In the genomic region with DNA sequence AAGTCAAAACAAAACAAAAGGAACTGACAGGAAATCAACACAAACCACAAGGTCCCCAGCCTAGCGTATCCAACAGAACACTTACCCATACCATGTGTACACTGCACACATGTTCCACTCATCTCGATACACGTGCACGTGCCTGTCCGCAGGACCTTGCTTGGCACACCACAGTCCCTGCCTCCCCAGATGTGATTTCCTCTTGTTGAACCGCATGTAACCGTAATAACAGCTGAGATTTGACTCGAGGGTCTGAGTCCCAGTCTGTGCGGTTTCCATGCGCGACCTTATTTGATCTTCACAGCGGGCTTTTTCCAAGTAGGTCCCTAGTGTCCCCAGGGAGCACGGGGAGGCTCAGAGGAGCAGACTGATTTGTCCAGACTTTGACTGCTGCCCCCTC, we compare ENCODE assay signal across 23 mouse cellular contexts. TPM values are rescaled to one million over a fixed set of nuclear protein-coding genes. Genes with fewer than 3 reads are reported as not detected.
DNase-seq lines count a peak whose midpoint lies in the region; ATAC-seq and TF ChIP-seq lines count a peak whose summit lies in the region.
"Had no signal": no experiment of that assay in that cellular context is flagged by ENCODE, and none has a peak within 500 bp of the region (broad histone marks: within the 10 kb centered on the region; RNA-seq: fewer than 3 reads in every experiment).

No protein-coding gene starts in this region.

- H3K4me1 ChIP-seq in heart, embryonic 11.5 days (ENCODE audit: control insufficient read depth, insufficient read depth, low read length), result peaks cover 29% of the 10 kb centered on the region
- H3K4me1 ChIP-seq in bone marrow, adult 2 months (ENCODE audit: control insufficient read depth, insufficient read depth, low read length), result no peaks in the 10 kb centered on the region
- peaks cover 39% of the 10 kb centered on the region for H3K4me1 ChIP-seq in megakaryocyte, embryonic 14.5 days

- TF ChIP-seq POLR2A in bone marrow, adult 2 months (IDR thresholded peaks at IDR 0.05; ENCODE audit: borderline replicate concordance, control insufficient read depth, low read depth, low read length), result no peak

- H3K9me3 ChIP-seq in heart, embryonic 11.5 days (replicated peaks; ENCODE audit: control insufficient read depth, low read length), result no peaks in the 10 kb centered on the region
- H3K9me3 ChIP-seq in megakaryocyte, embryonic 14.5 days, result no peaks in the 10 kb centered on the region
- H3K9me3 ChIP-seq: embryonic facial prominence, embryonic 10.5 days; hindbrain, embryonic 15.5 days; limb, embryonic 13.5 days; midbrain, embryonic 10.5 days; neural tube, embryonic 12.5 days had no signal

- no peaks in the 10 kb centered on the region for H3K36me3 ChIP-seq in heart, embryonic 11.5 days (ENCODE audit: control insufficient read depth, insufficient read depth, low read length)
- no peaks in the 10 kb centered on the region for H3K36me3 ChIP-seq in megakaryocyte, embryonic 14.5 days (replicated peaks; ENCODE audit: low read length)
- H3K36me3 ChIP-seq: embryonic facial prominence, embryonic 10.5 days; hindbrain, embryonic 15.5 days; limb, embryonic 13.5 days; midbrain, embryonic 10.5 days; neural tube, embryonic 12.5 days had no signal

- no peak for ATAC-seq in heart, embryonic 11.5 days (replicated peaks; ENCODE audit: insufficient number of reproducible peaks, low FRiP score, low TSS enrichment)
- ATAC-seq: intestine, postnatal 0 days; lung, postnatal 0 days had no signal

- peaks cover 34% of the 10 kb centered on the region for H3K27me3 ChIP-seq in heart, embryonic 11.5 days (ENCODE audit: control insufficient read depth, insufficient read depth, low read length)
- H3K27me3 ChIP-seq in megakaryocyte, embryonic 14.5 days (replicated peaks), result peaks cover 88% of the 10 kb centered on the region

- no peak for TF ChIP-seq CTCF in bone marrow, adult 2 months (IDR thresholded peaks at IDR 0.05; ENCODE audit: control insufficient read depth, insufficient read depth, low read length)

- H3K4me2 ChIP-seq in heart, embryonic 11.5 days, result no peak overlapping the region
- H3K4me2 ChIP-seq: hindbrain, embryonic 15.5 days; limb, embryonic 13.5 days; neural tube, embryonic 12.5 days had no signal

- WGBS in heart, embryonic 11.5 days (ENCODE audit: insufficient replicate concordance), result 62% methylated on average over 13 of the region's 13 CpGs
- WGBS in bone marrow, adult 2 months, result 5% methylated on average over 13 of the region's 13 CpGs

- no peak overlapping the region for H3K4me3 ChIP-seq in heart, embryonic 11.5 days (ENCODE audit: low read depth, low read length)
- no peak overlapping the region for H3K4me3 ChIP-seq in bone marrow, adult 2 months (replicated peaks; ENCODE audit: control insufficient read depth, low read depth, low read length)
- H3K4me3 ChIP-seq in megakaryocyte, embryonic 14.5 days (replicated peaks), result peak overlapping the region; percentile 38
- H3K4me3 ChIP-seq: embryonic facial prominence, embryonic 10.5 days; hindbrain, embryonic 15.5 days; limb, embryonic 13.5 days; midbrain, embryonic 10.5 days; neural tube, embryonic 12.5 days had no signal

- H3K9ac ChIP-seq in heart, embryonic 11.5 days (ENCODE audit: low read depth, low read length), result no peak overlapping the region
- H3K9ac ChIP-seq: hindbrain, embryonic 15.5 days; limb, embryonic 13.5 days; liver, embryonic 14.5 days; neural tube, embryonic 12.5 days had no signal

- H3K27ac ChIP-seq in heart, embryonic 11.5 days (ENCODE audit: low read depth, low read length), result no peak overlapping the region
- peak overlapping the region; percentile 30 for H3K27ac ChIP-seq in bone marrow, adult 2 months (ENCODE audit: control insufficient read depth, insufficient read depth, low read depth, low read length, poor library complexity)
- H3K27ac ChIP-seq: embryonic facial prominence, embryonic 10.5 days; hindbrain, embryonic 15.5 days; kidney, postnatal 0 days; limb, embryonic 13.5 days; liver, embryonic 14.5 days; midbrain, embryonic 10.5 days; neural tube, embryonic 12.5 days had no signal

- DNase-seq in heart, adult 11 months, result peak; percentile 96
- DNase-seq in 416B (ENCODE audit: low read depth), result peak; percentile 76
- DNase-seq in right cerebral cortex, postnatal 36 days (ENCODE audit: low spot score in 2 of 2), result no peak
- no peak for DNase-seq in lung, postnatal 4 days
- no peak for DNase-seq in yolk sac, embryonic 10.5 days (ENCODE audit: low spot score)
- DNase-seq: adrenal gland, postnatal 36 days; cerebellum, adult 18-20 months; cerebellum, postnatal 36 days; heart, postnatal 36 days; right cerebral cortex, adult 18-20 months; spleen, adult 18-20 months had no signal

RNA-seq across cellular contexts. Expression of a gene that starts 1.7 kb away (rescaled TPM):
- 3.1 and 3.6 TPM in 2 replicates for polyA plus RNA-seq in heart, embryonic 11.5 days (2014; fragmentation: Nextera tagmentation; extraction: Ambion mirVana)
- polyA plus RNA-seq in bone marrow, adult 2 months (2011; ENCODE audit: insufficient read depth, insufficient read length, low replicate concordance, missing spikeins), result 5.7 and 14.2 TPM in 2 replicates
- polyA plus RNA-seq in megakaryocyte, embryonic 14.5 days (2012; ENCODE audit: insufficient read depth, low replicate concordance), result not detected in 2 replicates

Comparison
In these comparisons a context has a peak if more than half of its experiments do, and no peak if none do; other contexts are left out.
1. DNase-seq: peak in heart, adult 11 months (single experiment) and 416B (single experiment); none in right cerebral cortex, postnatal 36 days (0 of 2), lung, postnatal 4 days (0 of 2) and yolk sac, embryonic 10.5 days (single experiment).